Mouse (Mus musculus) MEL (cell line): Measurements from ENCODE around the gene Sim2. TPM values are rescaled to one million over a fixed set of nuclear protein-coding genes. Genes with fewer than 3 reads are reported as not detected.

ENCODE experiments used
- DNase-seq: peaks from one replicate; pipeline ENCODE4 v3.0.0; 2011; ENCODE audit warnings: low read depth, low spot score
- H3K27ac ChIP-seq: 2 replicates; pipeline ENCODE4 v1.5.1; 2012; ENCODE audit warnings: low read depth, mild to moderate bottlenecking, control low read depth, low read length, moderate library complexity; ENCODE audit not compliant: control insufficient read depth
- H3K27me3 ChIP-seq, 2 experiments: fragments of 150-350 bp in 1 of 2; sonication (generic) in 1 of 2; 2 replicates each; pipeline ENCODE4 v1.6.1; 2012; ENCODE audit warnings: low read length in 2 of 2, mild to moderate bottlenecking in 2 of 2, improper control_type of control experiment in 1 of 2, moderate library complexity in 1 of 2; ENCODE audit not compliant: insufficient read depth in 2 of 2, control insufficient read depth in 1 of 2
- H3K36me3 ChIP-seq, 2 experiments: 2 replicates each; pipeline ENCODE4 v1.6.1; 2012 to 2014; ENCODE audit warnings: low read length in 2 of 2, improper control_type of control experiment in 1 of 2, inconsistent platforms in 1 of 2, mild to moderate bottlenecking in 1 of 2; ENCODE audit not compliant: insufficient read depth in 2 of 2, control insufficient read depth in 1 of 2
- H3K4me1 ChIP-seq, 2 experiments: fragments of 150-350 bp in 1 of 2; sonication (generic) in 1 of 2; 2 replicates each; pipeline ENCODE4 v1.6.1; 2012; ENCODE audit warnings: low read length in 2 of 2, improper control_type of control experiment in 1 of 2, mild to moderate bottlenecking in 1 of 2; ENCODE audit not compliant: insufficient read depth in 2 of 2, control insufficient read depth in 1 of 2
- H3K4me3 ChIP-seq, 2 experiments: fragments of 150-350 bp in 1 of 2; sonication (generic) in 1 of 2; 2 replicates each; pipeline ENCODE4 v1.5.1; 2012; ENCODE audit warnings: low read depth in 2 of 2, low read length in 2 of 2, mild to moderate bottlenecking in 2 of 2, moderate library complexity in 2 of 2, control low read depth in 1 of 2, improper control_type of control experiment in 1 of 2; ENCODE audit not compliant: control insufficient read depth in 1 of 2, insufficient read depth in 1 of 2
- H3K79me2 ChIP-seq: 2 replicates; pipeline ENCODE4 v1.6.1; 2012; ENCODE audit warnings: mild to moderate bottlenecking, low read length, moderate library complexity; ENCODE audit not compliant: control insufficient read depth, poor library complexity, insufficient read depth
- H3K9ac ChIP-seq: 2 replicates; pipeline ENCODE4 v1.6.1; 2012; ENCODE audit warnings: low read depth, mild to moderate bottlenecking, control low read depth, low read length, moderate library complexity; ENCODE audit not compliant: control insufficient read depth, poor library complexity, severe bottlenecking
- H3K9me3 ChIP-seq: fragments of 150-350 bp; sonication (generic); replicated peaks from 2 replicates; pipeline ENCODE4 v1.6.1; 2012; ENCODE audit warnings: mild to moderate bottlenecking, low read length, improper control_type of control experiment, moderate library complexity; ENCODE audit not compliant: insufficient read depth
- E2F4 ChIP-seq: IDR thresholded peaks from 2 replicates; pipeline ENCODE4 v1.6.1; 2011; ENCODE audit warnings: low read depth, low read length, improper control_type of control experiment, borderline replicate concordance
- ELF1 ChIP-seq: IDR thresholded peaks from 2 replicates; pipeline ENCODE4 v1.6.1; 2014; ENCODE audit warnings: low read depth, mild to moderate bottlenecking, inconsistent platforms, low read length, improper control_type of control experiment, moderate library complexity
- EP300 ChIP-seq, 2 experiments: IDR thresholded peaks; 2 replicates each; pipeline ENCODE4 v1.6.1; 2011; ENCODE audit warnings: improper control_type of control experiment in 2 of 2, low read length in 2 of 2, low read depth in 1 of 2, mild to moderate bottlenecking in 1 of 2
- ETS1 ChIP-seq: IDR thresholded peaks from 2 replicates; pipeline ENCODE4 v1.6.1; 2012; ENCODE audit warnings: low read depth, mild to moderate bottlenecking, inconsistent platforms, low read length, improper control_type of control experiment, moderate library complexity
- JUND ChIP-seq: IDR thresholded peaks from 2 replicates; pipeline ENCODE4 v1.6.1; 2011; ENCODE audit warnings: low read depth, mild to moderate bottlenecking, improper control_type of control experiment, low read length
- MAZ ChIP-seq: IDR thresholded peaks from 2 replicates; pipeline ENCODE4 v1.6.1; 2012; ENCODE audit warnings: low read depth, mild to moderate bottlenecking, inconsistent platforms, low read length, improper control_type of control experiment
- POLR2AphosphoS2 ChIP-seq: IDR thresholded peaks from 2 replicates; pipeline ENCODE4 v1.6.1; 2011; ENCODE audit warnings: low read length, improper control_type of control experiment
- RCOR1 ChIP-seq: IDR thresholded peaks from 2 replicates; pipeline ENCODE4 v1.6.1; 2012; ENCODE audit warnings: low read depth, mild to moderate bottlenecking, inconsistent platforms, low read length, improper control_type of control experiment
- SMC3 ChIP-seq: IDR thresholded peaks from 2 replicates; pipeline ENCODE4 v1.6.1; 2011; ENCODE audit warnings: low read depth, low read length, improper control_type of control experiment
- TBP ChIP-seq: IDR thresholded peaks from 2 replicates; pipeline ENCODE4 v1.8.0; 2011; ENCODE audit warnings: low read depth, low read length, improper control_type of control experiment
- UBTF ChIP-seq: IDR thresholded peaks from 2 replicates; pipeline ENCODE4 v1.6.1; 2012; ENCODE audit warnings: low read depth, mild to moderate bottlenecking, inconsistent platforms, low read length, improper control_type of control experiment, moderate library complexity, borderline replicate concordance; ENCODE audit not compliant: insufficient read depth
- USF2 ChIP-seq, 2 experiments: IDR thresholded peaks; 2 replicates each; pipeline ENCODE4 v1.6.1; 2011 to 2012; ENCODE audit warnings: improper control_type of control experiment in 2 of 2, low read length in 2 of 2, borderline replicate concordance in 1 of 2, inconsistent platforms in 1 of 2, low read depth in 1 of 2, mild to moderate bottlenecking in 1 of 2; ENCODE audit not compliant: insufficient read depth in 1 of 2
- ZC3H11A ChIP-seq: IDR thresholded peaks from 2 replicates; pipeline ENCODE4 v1.6.1; 2012; ENCODE audit warnings: low read depth, mild to moderate bottlenecking, inconsistent platforms, low read length, improper control_type of control experiment
- ZKSCAN1 ChIP-seq: IDR thresholded peaks from 2 replicates; pipeline ENCODE4 v1.6.1; 2012; ENCODE audit warnings: low read depth, mild to moderate bottlenecking, inconsistent platforms, low read length, improper control_type of control experiment, moderate library complexity
- ZMIZ1 ChIP-seq: IDR thresholded peaks from 2 replicates; pipeline ENCODE4 v1.6.1; 2012; ENCODE audit warnings: low read depth, mild to moderate bottlenecking, inconsistent platforms, low read length, improper control_type of control experiment, moderate library complexity
- ZNF384 ChIP-seq: IDR thresholded peaks from 2 replicates; pipeline ENCODE4 v1.6.1; 2012; ENCODE audit warnings: low read depth, mild to moderate bottlenecking, inconsistent platforms, low read length, improper control_type of control experiment
- polyA plus RNA-seq, 2 experiments: library from polyadenylated mRNA; stranded (reverse) in 1 of 2; unstranded in 1 of 2; fragments of >175 nt in 1 of 2; fragments of >200 nt in 1 of 2; gene quantifications; 2 replicates each; pipeline versions ENCODE4 v1.2.1 to v1.2.4; 2012; ENCODE audit warnings: low replicate concordance in 2 of 2, low read depth in 1 of 2; ENCODE audit not compliant: insufficient read length in 2 of 2, insufficient read depth in 1 of 2, missing spikeins in 1 of 2
- total RNA-seq: library from RNA; depleted of rRNA; stranded (reverse); fragments of 300-350 nt; gene quantifications from 2 replicates; pipeline ENCODE4 v1.2.3, GENCODE M21; 2012

Gene Sim2
- total and polyA plus RNA-seq, 3 experiments = not detected

- H3K27me3 ChIP-seq = no peaks in the 10 kb centered on the region; a peak in 1 of 4 replicates
- no peak overlapping the region for H3K9ac ChIP-seq
- no peak overlapping the region for H3K4me3 ChIP-seq
- no peaks in the 10 kb centered on the region for H3K4me1 ChIP-seq
- no peaks in the 10 kb centered on the region for H3K79me2 ChIP-seq
- TF ChIP-seq ZNF384 = no peak
- TF ChIP-seq ELF1 = no peak
- TF ChIP-seq TBP = no peak
- TF ChIP-seq EP300 (IDR thresholded peaks at IDR 0.05; ENCODE audit: low read depth in 1 of 2, low read length in 2 of 2) = no peak
- TF ChIP-seq E2F4 = no peak
- no peak for TF ChIP-seq ZMIZ1
- no peak for TF ChIP-seq UBTF
- TF ChIP-seq, all 39 proteins: peak for 0
- Histone ChIP-seq H3K36me3 (no peaks in the 10 kb centered on the region), H3K9me3 (no peaks in the 10 kb centered on the region), H3K27ac (no peak overlapping the region)
- no peak for DNase-seq
Observed at GRCm38 (mm10) chr16:94126200-94126599, 41.5 kb downstream of the Sim2 start.

GRCm38 (mm10) chr16:94128236-94128835, 43.6 kb downstream of the Sim2 start:
- Histone ChIP-seq H3K36me3 (no peaks in the 10 kb centered on the region), H3K9ac (no peak overlapping the region), H3K27me3 (no peaks in the 10 kb centered on the region; a peak in 1 of 4 replicates), H3K79me2 (no peaks in the 10 kb centered on the region), H3K4me3 (no peak overlapping the region), H3K9me3 (no peaks in the 10 kb centered on the region), H3K4me1 (no peaks in the 10 kb centered on the region), H3K27ac (no peak overlapping the region)
- TF ChIP-seq ZNF384 = no peak
- no peak for TF ChIP-seq RCOR1
- TF ChIP-seq SMC3 = no peak
- no peak for TF ChIP-seq MAZ
- no peak for TF ChIP-seq ZC3H11A
- no peak for TF ChIP-seq ETS1
- no peak for TF ChIP-seq POLR2AphosphoS2
- no peak for TF ChIP-seq JUND
- TF ChIP-seq USF2 (IDR thresholded peaks at IDR 0.05; ENCODE audit: borderline replicate concordance in 1 of 2, insufficient read depth in 1 of 2, low read depth in 1 of 2, low read length in 2 of 2) = no peak
- TF ChIP-seq ZKSCAN1 = no peak
- no peak for DNase-seq
